Mouse (Mus musculus) hindbrain, embryonic 15.5 days (tissue): Measurements from ENCODE around the gene Clrn2. TPM values are rescaled to one million over a fixed set of nuclear protein-coding genes. Genes with fewer than 3 reads are reported as not detected.

Experiments used
- ATAC-seq: fragments of 200-750 bp; cut with Nextera tagmentation; 2 replicates; pipeline ENCODE4 v1.8.0; 2017; ENCODE audit warnings: low read depth, moderate number of reproducible peaks, moderate TSS enrichment; ENCODE audit not compliant: low FRiP score
- H3K27ac ChIP-seq: fragments of 300-500 bp; sonication (generic); replicated peaks from 2 replicates; pipeline ENCODE4 v1.5.1; 2015; ENCODE audit warnings: mild to moderate bottlenecking, inconsistent platforms
- H3K27me3 ChIP-seq: fragments of 300-500 bp; sonication (generic); 2 replicates; pipeline ENCODE4 v1.6.1; 2015; ENCODE audit warnings: control low read depth, inconsistent platforms
- H3K36me3 ChIP-seq: fragments of 300-500 bp; sonication (generic); 2 replicates; pipeline ENCODE4 v1.6.1; 2015; ENCODE audit warnings: control low read depth, inconsistent platforms
- H3K4me1 ChIP-seq: fragments of 300-500 bp; sonication (generic); replicated peaks from 2 replicates; pipeline ENCODE4 v1.6.1; 2015; ENCODE audit warnings: control low read depth, inconsistent platforms
- H3K4me2 ChIP-seq: fragments of 300-500 bp; sonication (generic); 2 replicates; pipeline ENCODE4 v1.6.1; 2015; ENCODE audit warnings: moderate library complexity, mild to moderate bottlenecking, inconsistent platforms
- H3K4me3 ChIP-seq: fragments of 300-500 bp; sonication (generic); 2 replicates; pipeline ENCODE4 v1.5.1; 2015; ENCODE audit warnings: mild to moderate bottlenecking, inconsistent platforms
- H3K9ac ChIP-seq: fragments of 300-500 bp; sonication (generic); 2 replicates; pipeline ENCODE4 v1.6.1; 2015; ENCODE audit warnings: inconsistent platforms
- H3K9me3 ChIP-seq: fragments of 300-500 bp; sonication (generic); 2 replicates; pipeline ENCODE4 v1.6.1; 2016; ENCODE audit warnings: control low read depth, inconsistent platforms
- WGBS: fragments of 180-500 bp; shearing (Covaris S2); methylation state at CpG from one replicate; pipeline ENCODE4 v1.1.7; 2015; 5-methylcytosine and 5-hydroxymethylcytosine counted together
- polyA plus RNA-seq: library from polyadenylated mRNA; unstranded; fragments of >200 nt; fragmentation: Nextera tagmentation; extraction: Ambion mirVana; gene quantifications from 2 replicates; pipeline ENCODE4 v1.2.1, GENCODE M21; 2015

The Clrn2 gene
- polyA plus RNA-seq, 1 experiment from 2014 or later, result 0.38 TPM

- no peak overlapping the region for H3K27ac ChIP-seq
- H3K9ac ChIP-seq, result no peak overlapping the region
- 57% methylated on average over 7 of the region's 7 CpGs for WGBS
- no peaks in the 10 kb centered on the region for H3K36me3 ChIP-seq
- no peak overlapping the region for H3K4me2 ChIP-seq
- no peak overlapping the region for H3K4me3 ChIP-seq
- 0 out of 2 replicates have a peak, but pooled peaks cover 2% of the 10 kb centered on the region for H3K27me3 ChIP-seq
- no peak for ATAC-seq
- H3K4me1 ChIP-seq, result no peaks in the 10 kb centered on the region
- H3K9me3 ChIP-seq, result no peaks in the 10 kb centered on the region
Measured at GRCm38 (mm10) chr5:45472880-45473450, 19.4 kb downstream of the Clrn2 start.

- no peak for ATAC-seq
- H3K4me3 ChIP-seq, result no peak overlapping the region
Measured at GRCm38 (mm10) chr5:45473521-45473920, 20.0 kb downstream of the Clrn2 start.

GRCm38 (mm10) chr5:45474215-45474614 lies 20.7 kb downstream of the Clrn2 start:
- H3K27ac ChIP-seq, result no peak overlapping the region
- no peaks in the 10 kb centered on the region for H3K4me1 ChIP-seq
- 0 out of 2 replicates have a peak, but pooled peaks cover 2% of the 10 kb centered on the region for H3K27me3 ChIP-seq
- H3K36me3 ChIP-seq, result no peaks in the 10 kb centered on the region
- no peak overlapping the region for H3K4me2 ChIP-seq
- no peaks in the 10 kb centered on the region for H3K9me3 ChIP-seq
- 34% methylated on average over 6 of the region's 6 CpGs for WGBS
- no peak overlapping the region for H3K9ac ChIP-seq
- no peak overlapping the region for H3K4me3 ChIP-seq
- no peak for ATAC-seq

More at GRCm38 (mm10) chr5:45473521-45473920, 20.0 kb downstream of the Clrn2 start:
- H3K36me3 ChIP-seq, result no peaks in the 10 kb centered on the region
- no peak overlapping the region for H3K27ac ChIP-seq
- H3K4me1 ChIP-seq, result no peaks in the 10 kb centered on the region
- H3K4me2 ChIP-seq, result no peak overlapping the region
- 88% methylated on average over 1 of the region's 1 CpGs for WGBS
- H3K27me3 ChIP-seq, result 0 out of 2 replicates have a peak, but pooled peaks cover 2% of the 10 kb centered on the region
- H3K9me3 ChIP-seq, result no peaks in the 10 kb centered on the region
- H3K9ac ChIP-seq, result no peak overlapping the region

- Histone ChIP-seq H3K36me3 (no peaks in the 10 kb centered on the region), H3K27ac (no peak overlapping the region), H3K9me3 (no peaks in the 10 kb centered on the region), H3K4me3 (no peak overlapping the region), H3K4me2 (no peak overlapping the region), H3K4me1 (no peaks in the 10 kb centered on the region), H3K9ac (no peak overlapping the region), H3K27me3 (0 out of 2 replicates have a peak, but pooled peaks cover 2% of the 10 kb centered on the region)
- WGBS, result 71% methylated on average over 4 of the region's 4 CpGs
- no peak for ATAC-seq
Measured at GRCm38 (mm10) chr5:45474758-45475157, 21.2 kb downstream of the Clrn2 start.

GRCm38 (mm10) chr5:45475771-45476170 lies 22.2 kb downstream of the Clrn2 start:
- Histone ChIP-seq H3K36me3 (no peaks in the 10 kb centered on the region), H3K4me1 (no peaks in the 10 kb centered on the region), H3K4me3 (no peak overlapping the region), H3K9me3 (no peaks in the 10 kb centered on the region), H3K9ac (no peak overlapping the region), H3K27ac (no peak overlapping the region), H3K27me3 (0 out of 2 replicates have a peak, but pooled peaks cover 2% of the 10 kb centered on the region), H3K4me2 (no peak overlapping the region)
- ATAC-seq, result no peak
- 78% methylated on average over 5 of the region's 5 CpGs for WGBS

DNA sequence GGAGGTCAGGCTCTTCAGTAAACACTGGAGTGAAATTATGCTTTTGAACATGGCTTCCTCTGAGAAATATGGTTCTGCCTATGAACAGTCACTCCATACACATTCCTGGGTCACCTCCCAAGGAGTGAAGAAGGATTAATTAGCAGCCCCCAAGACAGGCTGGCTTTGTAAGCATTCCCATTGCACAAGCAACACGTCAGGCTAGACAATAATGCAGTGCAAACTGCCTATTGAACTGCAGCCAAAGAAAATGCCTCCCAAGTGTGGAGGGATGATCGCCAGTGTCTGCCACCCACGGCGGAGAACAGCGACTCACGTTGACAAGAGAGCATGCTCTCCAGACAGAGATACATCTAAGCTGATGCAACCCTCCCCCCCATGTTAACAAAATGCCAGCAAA lies 22.7 kb downstream of the Clrn2 start:
- no peaks in the 10 kb centered on the region for H3K9me3 ChIP-seq
- no peak overlapping the region for H3K27ac ChIP-seq
- H3K4me2 ChIP-seq, result no peak overlapping the region
- 17% methylated on average over 6 of the region's 6 CpGs for WGBS
- ATAC-seq, result peak; percentile 63
- H3K27me3 ChIP-seq, result 0 out of 2 replicates have a peak, but pooled peaks cover 2% of the 10 kb centered on the region
- H3K4me3 ChIP-seq, result no peak overlapping the region
- H3K9ac ChIP-seq, result no peak overlapping the region
- H3K4me1 ChIP-seq, result no peaks in the 10 kb centered on the region
- no peaks in the 10 kb centered on the region for H3K36me3 ChIP-seq

DNA sequence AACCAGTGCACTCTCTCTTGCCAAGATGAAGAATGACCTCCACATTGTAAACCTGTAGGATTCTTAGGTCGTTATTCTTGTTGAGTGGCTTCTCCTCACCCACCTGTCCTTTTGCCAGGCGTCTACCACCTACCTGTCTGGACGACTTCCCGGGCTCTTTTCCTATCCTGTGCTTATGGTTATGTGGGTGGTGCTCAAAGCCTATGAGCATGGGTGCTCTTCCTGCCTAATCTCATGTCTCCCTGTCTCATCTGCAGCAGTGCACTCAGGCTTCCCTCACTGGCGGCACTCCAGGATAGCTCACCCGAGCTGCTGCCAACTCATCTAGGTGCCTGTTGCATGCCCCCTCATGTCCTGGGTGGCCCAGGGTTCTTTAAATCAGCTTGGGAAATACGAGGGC lies 24.1 kb downstream of the Clrn2 start:
- no peak overlapping the region for H3K9ac ChIP-seq
- no peaks in the 10 kb centered on the region for H3K9me3 ChIP-seq
- no peak overlapping the region for H3K27ac ChIP-seq
- H3K4me1 ChIP-seq, result no peaks in the 10 kb centered on the region
- no peak overlapping the region for H3K4me2 ChIP-seq
- no peaks in the 10 kb centered on the region for H3K36me3 ChIP-seq
- 81% methylated on average over 7 of the region's 7 CpGs for WGBS
- H3K27me3 ChIP-seq, result 0 out of 2 replicates have a peak, but pooled peaks cover 2% of the 10 kb centered on the region
- ATAC-seq, result no peak
- no peak overlapping the region for H3K4me3 ChIP-seq

DNA sequence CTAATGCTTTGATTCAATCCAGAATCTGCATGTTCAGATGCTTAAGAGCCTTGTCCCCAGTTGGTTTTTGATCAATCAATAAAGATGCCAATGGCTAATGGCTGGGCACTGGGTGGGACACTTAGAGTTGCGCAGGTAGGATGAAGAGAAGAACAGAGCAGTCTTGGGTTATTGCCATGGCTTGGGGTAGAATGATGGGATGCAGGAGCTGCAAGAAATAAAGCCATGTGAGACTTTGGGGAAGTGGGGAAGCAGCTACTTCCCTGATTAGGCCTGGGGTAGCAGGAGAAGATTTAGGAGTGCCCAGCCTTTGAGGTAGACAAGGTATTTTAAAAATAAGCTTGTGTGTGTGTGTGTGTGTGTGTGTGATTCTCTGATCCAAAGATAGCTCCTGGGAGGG lies 26.5 kb downstream of the Clrn2 start:
- WGBS, result 88% methylated on average over 1 of the region's 1 CpGs
- no peak overlapping the region for H3K4me3 ChIP-seq

GRCm38 (mm10) chr5:45481125-45481524 lies 27.6 kb downstream of the Clrn2 start:
- 0 out of 2 replicates have a peak, but pooled peaks cover 2% of the 10 kb centered on the region for H3K27me3 ChIP-seq
- no peak overlapping the region for H3K9ac ChIP-seq
- H3K4me3 ChIP-seq, result no peak overlapping the region
- H3K4me2 ChIP-seq, result no peak overlapping the region
- no peaks in the 10 kb centered on the region for H3K9me3 ChIP-seq
- no peaks in the 10 kb centered on the region for H3K36me3 ChIP-seq
- no peak for ATAC-seq
- 85% methylated on average over 2 of the region's 2 CpGs for WGBS
- no peaks in the 10 kb centered on the region for H3K4me1 ChIP-seq
- H3K27ac ChIP-seq, result no peak overlapping the region

More for the DNA sequence above, 26.5 kb downstream of the Clrn2 start:
- Histone ChIP-seq H3K27ac (no peak overlapping the region), H3K27me3 (0 out of 2 replicates have a peak, but pooled peaks cover 2% of the 10 kb centered on the region), H3K4me1 (no peaks in the 10 kb centered on the region), H3K36me3 (no peaks in the 10 kb centered on the region), H3K4me2 (no peak overlapping the region), H3K9me3 (no peaks in the 10 kb centered on the region), H3K9ac (no peak overlapping the region)
- no peak for ATAC-seq

GRCm38 (mm10) chr5:45482607-45483006 lies 29.1 kb downstream of the Clrn2 start:
- WGBS, result 81% methylated on average over 3 of the region's 3 CpGs
- ATAC-seq, result no peak
- no peaks in the 10 kb centered on the region for H3K27me3 ChIP-seq
- no peak overlapping the region for H3K27ac ChIP-seq
- no peak overlapping the region for H3K4me2 ChIP-seq
- no peak overlapping the region for H3K9ac ChIP-seq
- H3K4me3 ChIP-seq, result no peak overlapping the region
- no peaks in the 10 kb centered on the region for H3K9me3 ChIP-seq
- H3K36me3 ChIP-seq, result no peaks in the 10 kb centered on the region
- H3K4me1 ChIP-seq, result no peaks in the 10 kb centered on the region

DNA sequence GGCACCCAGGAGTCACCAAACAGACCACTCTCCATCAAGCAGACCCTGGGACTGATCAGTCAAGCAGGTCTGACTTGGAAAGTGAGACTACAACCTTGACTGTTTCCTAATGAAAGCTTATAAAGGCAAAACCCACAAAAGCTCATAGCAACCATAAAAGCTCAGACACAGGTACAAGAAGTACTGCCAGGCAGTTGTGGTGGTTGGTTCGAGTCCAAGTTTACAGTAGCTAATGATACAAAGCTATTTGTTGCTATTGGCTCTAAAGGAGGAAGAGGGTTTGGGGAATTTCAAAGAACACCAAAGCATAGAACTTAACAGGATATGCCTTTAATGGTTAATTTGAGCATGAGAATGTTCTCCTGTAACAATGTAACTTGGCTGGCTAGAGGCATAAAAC lies 30.1 kb downstream of the Clrn2 start:
- no peak overlapping the region for H3K4me3 ChIP-seq
- no peaks in the 10 kb centered on the region for H3K27me3 ChIP-seq
- ATAC-seq, result no peak
- WGBS, result 86% methylated on average over 1 of the region's 1 CpGs
- H3K4me2 ChIP-seq, result no peak overlapping the region
- H3K36me3 ChIP-seq, result no peaks in the 10 kb centered on the region
- no peaks in the 10 kb centered on the region for H3K9me3 ChIP-seq
- H3K27ac ChIP-seq, result no peak overlapping the region
- H3K4me1 ChIP-seq, result no peaks in the 10 kb centered on the region
- H3K9ac ChIP-seq, result no peak overlapping the region

- WGBS, result 73% methylated on average over 4 of the region's 4 CpGs
- H3K9ac ChIP-seq, result no peak overlapping the region
- H3K4me1 ChIP-seq, result peaks cover 16% of the 10 kb centered on the region
- no peaks in the 10 kb centered on the region for H3K27me3 ChIP-seq
- no peaks in the 10 kb centered on the region for H3K9me3 ChIP-seq
- no peak overlapping the region for H3K4me3 ChIP-seq
- no peak overlapping the region for H3K27ac ChIP-seq
- no peak for ATAC-seq
- no peaks in the 10 kb centered on the region for H3K36me3 ChIP-seq
- H3K4me2 ChIP-seq, result no peak overlapping the region
Measured at GRCm38 (mm10) chr5:45491776-45492175, 38.2 kb downstream of the Clrn2 start.
